Mouse (Mus musculus): ENCODE results near the gene Ift74.
"Not testable (repeated sequence)": the region's sequence is repeated elsewhere in the genome, so short reads cannot be mapped to it uniquely, and the experiment has no call there.

Gene Ift74

DNA sequence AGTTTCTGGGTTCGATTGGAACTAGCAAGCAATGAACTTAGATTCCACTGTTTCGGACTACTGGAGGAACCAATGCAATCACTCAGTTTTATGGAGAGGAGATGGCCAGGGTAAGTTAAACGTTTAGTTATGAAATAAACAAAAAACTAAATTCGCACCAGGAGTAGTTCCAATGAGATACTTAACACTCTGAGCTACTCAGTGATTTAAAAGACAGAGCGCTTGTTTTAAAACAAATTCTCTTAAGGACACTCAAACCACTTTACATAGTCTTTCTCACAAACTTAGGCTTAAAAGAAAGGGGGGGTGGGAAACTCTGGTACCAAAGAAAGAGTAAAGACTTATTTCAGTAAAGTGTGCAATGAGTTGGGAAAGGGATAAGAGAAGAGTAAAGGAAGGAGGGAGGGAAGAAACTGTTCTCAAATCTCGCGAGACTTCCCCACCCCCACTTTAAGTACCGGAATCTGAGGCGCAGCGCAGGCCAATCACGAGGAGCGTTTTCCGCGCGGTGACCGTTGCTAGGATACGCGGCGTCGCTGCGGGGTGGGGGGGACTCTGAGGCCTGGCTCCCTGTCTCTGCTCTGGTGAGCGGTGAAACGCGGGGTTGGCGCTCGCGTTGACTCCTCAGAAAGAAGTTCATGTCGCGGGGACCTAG lies at the start of gene Ift74:
Gene Ift74 (plus strand): TSS at position 520 of the 655 bp plus-strand sequence.
- peak; percentile 98 for DNase-seq (ENCODE audit: low spot score)

- no peak for DNase-seq (ENCODE audit: low spot score)
Observed at GRCm38 (mm10) chr4:94572677-94573076, 41.6 kb upstream of the Ift74 start.

- DNase-seq (ENCODE audit: low spot score): no peak
Observed at GRCm38 (mm10) chr4:94591765-94592381, 22.4 kb upstream of the Ift74 start.

DNA sequence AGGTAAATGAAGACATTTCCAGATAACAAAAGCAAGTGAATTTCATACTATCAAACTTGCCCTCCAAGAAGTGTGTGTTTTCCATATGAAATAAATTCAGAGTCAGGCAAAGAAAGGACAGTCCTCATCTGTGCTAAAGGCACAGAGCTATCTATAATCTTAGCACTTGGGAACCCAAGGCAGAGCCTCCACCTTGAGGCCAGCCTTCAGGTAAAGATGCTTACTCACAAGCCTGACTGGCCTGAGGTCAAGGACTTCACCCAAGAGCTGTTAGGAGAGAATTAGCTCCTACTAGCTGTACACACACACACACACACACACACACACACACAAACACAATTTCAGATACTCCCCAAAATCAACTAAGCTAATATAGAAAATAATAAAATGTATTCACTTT lies 21.6 kb upstream of the Ift74 start:
- DNase-seq (ENCODE audit: low spot score): no peak

- DNase-seq (ENCODE audit: low spot score): no peak
Observed at GRCm38 (mm10) chr4:94601395-94601794, 12.9 kb upstream of the Ift74 start.

- DNase-seq (ENCODE audit: low spot score): no peak
Observed at GRCm38 (mm10) chr4:94602496-94603030, 11.7 kb upstream of the Ift74 start.

- peak; percentile 95 for DNase-seq (ENCODE audit: low spot score)
Observed at GRCm38 (mm10) chr4:94603031-94603629, 11.2 kb upstream of the Ift74 start, which contains the start of gene Plaa. Gene Plaa, minus strand, starts transcription at chr4:94603244.

DNA sequence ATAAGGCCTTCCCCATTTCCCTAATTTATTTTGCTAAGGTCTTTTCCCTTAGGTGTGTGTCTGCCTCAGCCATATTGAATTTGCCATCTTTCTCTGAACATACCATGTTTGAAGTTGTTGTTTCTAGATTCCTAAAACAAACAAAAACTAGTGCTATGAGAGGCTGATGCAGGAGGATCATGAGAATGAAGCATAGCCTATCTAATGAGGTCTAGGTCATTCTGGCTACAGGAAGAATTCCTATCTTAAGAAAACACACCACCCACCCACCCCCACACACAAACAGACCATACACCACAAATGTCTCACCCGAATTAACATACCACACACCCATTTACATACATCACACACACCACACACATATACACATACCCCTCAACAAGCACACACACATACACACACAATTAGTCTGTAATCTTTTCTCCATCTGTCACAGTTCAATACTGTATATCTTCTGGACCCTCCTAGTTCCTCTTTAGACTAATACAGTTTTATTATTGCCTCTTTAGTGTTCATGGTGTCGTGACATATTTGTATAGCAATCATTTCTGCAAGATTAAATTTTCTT lies 9.8 kb upstream of the Ift74 start:
- DNase-seq (ENCODE audit: low spot score): no peak

GRCm38 (mm10) chr4:94605591-94605990 lies 8.7 kb upstream of the Ift74 start:
- DNase-seq (ENCODE audit: low spot score): no peak

GRCm38 (mm10) chr4:94610339-94610738 lies 4.0 kb upstream of the Ift74 start:
- DNase-seq (ENCODE audit: low spot score): no peak

DNA sequence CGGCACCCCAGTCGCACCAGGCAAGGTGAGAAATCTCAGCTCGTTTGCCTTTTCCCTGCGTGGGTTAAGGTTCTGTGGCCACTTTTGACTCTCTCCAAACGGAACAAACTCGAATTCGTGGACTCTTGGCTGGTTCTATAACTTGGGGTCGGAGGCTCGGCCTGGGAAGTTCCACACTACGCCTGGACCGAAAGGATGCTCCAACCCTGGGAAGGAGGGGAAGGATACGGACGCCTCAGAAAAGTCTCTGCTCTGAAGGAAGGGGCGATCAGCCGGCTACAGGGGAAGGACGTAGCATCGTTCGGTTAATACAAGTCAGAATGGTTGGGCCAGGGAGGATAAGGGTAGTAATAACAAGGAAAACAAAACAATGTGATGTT lies 326 bp downstream of the Ift74 start:
- no peak for DNase-seq (ENCODE audit: low spot score)

- no peak for DNase-seq (ENCODE audit: low spot score)
Observed at GRCm38 (mm10) chr4:94620077-94620476, 5.8 kb downstream of the Ift74 start.

DNA sequence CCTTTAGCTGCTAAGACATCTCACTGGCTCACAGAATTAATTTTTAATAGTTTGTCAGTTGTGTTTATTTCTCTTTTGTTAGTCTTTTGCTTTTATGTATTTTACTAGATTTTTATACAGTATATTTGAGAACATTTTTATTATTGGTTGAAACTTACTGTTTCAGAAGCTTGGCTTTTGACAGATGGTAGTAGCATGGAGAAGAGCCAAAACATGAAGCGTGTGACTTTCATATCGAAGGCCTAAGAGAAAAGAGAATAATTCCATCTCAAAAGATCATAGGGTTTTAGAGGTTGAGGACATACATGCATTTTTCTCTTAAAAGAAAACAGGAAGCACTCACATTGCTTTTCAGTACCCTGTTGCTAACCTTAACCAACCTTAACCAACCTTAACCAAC lies 28.9 kb downstream of the Ift74 start:
- no peak for DNase-seq (ENCODE audit: low spot score)

DNA sequence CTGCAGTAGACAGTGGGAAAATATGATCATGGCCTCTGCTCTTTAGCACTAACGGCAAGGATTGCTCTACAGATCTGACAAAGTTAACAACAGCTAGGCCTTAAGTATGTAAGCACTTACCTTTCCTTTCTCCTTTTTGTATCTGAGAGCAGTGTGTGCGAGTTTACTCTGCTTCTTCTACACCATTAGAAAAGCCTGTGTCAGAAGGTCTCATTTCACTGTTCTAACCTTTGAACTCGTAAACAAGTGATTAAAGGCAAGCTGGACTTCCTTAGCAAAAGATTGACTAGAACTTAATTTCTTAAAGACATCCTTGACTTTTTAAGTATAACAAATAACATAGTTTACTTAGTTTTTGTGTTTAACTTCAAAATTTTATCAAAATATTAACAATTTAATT lies 35.6 kb downstream of the Ift74 start, which contains the start of gene Lrrc19:
Gene Lrrc19 (minus strand): TSS at position 225 of the 400 bp plus-strand sequence.
- no peak for DNase-seq (ENCODE audit: low spot score)

DNA sequence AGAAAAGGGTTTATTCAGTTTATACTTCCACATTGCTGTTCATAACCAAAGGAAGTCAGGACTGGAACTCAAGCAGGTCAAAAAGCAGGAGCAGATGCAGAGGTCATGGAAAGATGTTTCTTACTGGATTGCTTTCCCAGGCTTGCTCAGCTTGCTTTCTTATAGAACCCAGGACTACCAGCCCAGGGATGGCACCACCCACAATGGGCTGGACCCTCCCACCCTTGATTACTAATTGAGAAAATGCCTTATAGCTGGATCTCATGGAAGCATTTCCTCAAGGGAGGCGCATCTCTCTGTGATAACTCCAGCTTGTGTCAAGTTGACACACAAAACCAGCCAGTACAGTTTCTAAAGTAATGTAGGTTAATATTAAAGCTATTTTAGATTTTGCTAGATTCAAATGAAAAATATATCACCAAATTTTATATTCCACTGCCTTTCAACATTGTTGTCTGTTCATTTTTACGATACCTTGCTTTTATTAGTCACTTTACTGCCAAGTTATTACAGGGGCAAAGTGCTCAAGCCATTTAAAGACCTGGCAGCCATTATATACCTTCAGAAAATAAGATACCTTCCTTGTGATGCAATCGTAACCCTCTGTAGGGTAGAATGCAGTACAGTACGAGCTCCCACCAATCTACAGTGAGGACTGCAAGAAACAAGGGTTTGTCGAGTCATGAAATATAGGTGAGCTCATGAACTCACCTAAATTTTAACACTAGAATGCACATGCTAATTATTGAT lies 36.3 kb downstream of the Ift74 start:
- DNase-seq (ENCODE audit: low spot score): not testable (repeated sequence)

- DNase-seq (ENCODE audit: low spot score): peak; percentile 70
Observed at GRCm38 (mm10) chr4:94669718-94670117, 55.4 kb downstream of the Ift74 start.

GRCm38 (mm10) chr4:94680662-94681061 lies 66.4 kb downstream of the Ift74 start:
- no peak for DNase-seq (ENCODE audit: low spot score)

- DNase-seq (ENCODE audit: low spot score): no peak
Observed at GRCm38 (mm10) chr4:94681181-94681580, 66.9 kb downstream of the Ift74 start.

- no peak for DNase-seq (ENCODE audit: low spot score)
Observed at GRCm38 (mm10) chr4:94682029-94682428, 67.7 kb downstream of the Ift74 start.

- no peak for DNase-seq (ENCODE audit: low spot score)
Observed at GRCm38 (mm10) chr4:94683305-94683704, 69.0 kb downstream of the Ift74 start.

GRCm38 (mm10) chr4:94689804-94690203 lies 75.5 kb downstream of the Ift74 start:
- DNase-seq (ENCODE audit: low spot score): not testable (repeated sequence)

- no peak for DNase-seq (ENCODE audit: low spot score)
Observed at GRCm38 (mm10) chr4:94691078-94691477, 76.8 kb downstream of the Ift74 start.
